Mouse (Mus musculus): ENCODE data around the gene Grifin. TPM values are rescaled to one million over a fixed set of nuclear protein-coding genes. Genes with fewer than 3 reads are reported as not detected.

Grifin gene
- polyA plus RNA-seq, 1 experiment from 2014 or later = not detected

DNA sequence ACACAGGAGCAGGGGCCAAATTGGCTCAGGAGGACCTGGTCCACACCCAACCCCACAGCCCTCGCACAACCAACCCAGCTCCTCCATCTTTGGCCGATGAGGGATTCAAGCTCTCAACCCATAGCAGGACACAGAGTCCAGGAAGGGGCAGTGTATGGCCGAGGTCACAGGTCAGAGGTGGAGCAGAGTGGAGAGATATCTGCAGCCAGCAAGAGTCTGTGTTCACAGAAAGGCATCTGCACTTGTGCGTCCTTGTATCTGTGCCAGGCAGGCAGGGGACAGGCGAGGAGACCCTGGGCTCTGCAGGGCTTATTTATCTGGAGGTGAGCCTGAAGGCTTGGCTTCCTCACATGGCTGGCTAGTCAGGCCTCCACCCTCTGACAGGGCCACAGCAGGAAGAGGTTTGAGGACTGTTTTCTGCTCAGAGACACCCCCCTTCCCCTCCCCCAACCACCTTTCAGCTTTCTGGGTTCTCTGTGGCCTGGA lies 10.6 kb upstream of the Grifin start:
- Histone ChIP-seq H3K4me1 (replicated peaks; ENCODE audit: control insufficient read depth, insufficient read depth, low read length) (peaks cover 11% of the 10 kb centered on the region), H3K4me3 (replicated peaks; ENCODE audit: low read length) (no peak overlapping the region), H3K9me3 (ENCODE audit: control insufficient read depth, low read length) (no peaks in the 10 kb centered on the region), H3K9ac (replicated peaks; ENCODE audit: low read depth, low read length) (no peak overlapping the region), H3K4me2 (ENCODE audit: low read length) (no peak overlapping the region), H3K36me3 (ENCODE audit: control insufficient read depth, insufficient read depth) (no peaks in the 10 kb centered on the region), H3K27ac (ENCODE audit: low read length) (no peak overlapping the region), H3K27me3 (replicated peaks; ENCODE audit: control insufficient read depth, insufficient read depth, low read length) (no peaks in the 10 kb centered on the region)
- WGBS = 75% methylated on average over 5 of the region's 5 CpGs
- ATAC-seq = no peak

DNA sequence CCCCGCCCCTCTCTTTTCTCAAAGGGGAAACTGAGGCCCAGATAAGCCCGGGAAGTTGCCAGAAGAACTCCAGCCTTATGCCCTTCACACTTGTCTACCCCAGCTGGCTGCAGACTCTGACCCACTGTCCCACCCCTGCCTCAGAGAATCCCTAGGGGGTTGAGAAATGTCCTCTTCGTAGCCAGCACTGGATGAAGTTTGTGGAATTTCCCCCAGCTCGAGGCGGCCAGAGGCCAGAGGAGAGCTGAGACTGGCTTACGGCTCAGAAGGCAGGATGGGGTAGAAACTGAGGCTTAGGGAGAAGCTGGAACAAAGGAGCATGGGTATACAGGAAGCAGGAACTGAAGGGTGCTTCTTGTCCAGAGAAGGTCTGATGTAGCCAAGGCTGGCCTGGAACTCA lies 7.7 kb upstream of the Grifin start:
- Histone ChIP-seq H3K27me3 (replicated peaks; ENCODE audit: control insufficient read depth, insufficient read depth, low read length) (no peaks in the 10 kb centered on the region), H3K4me1 (replicated peaks; ENCODE audit: control insufficient read depth, insufficient read depth, low read length) (0 out of 2 replicates have a peak, but pooled peaks cover 3% of the 10 kb centered on the region), H3K9ac (replicated peaks; ENCODE audit: low read depth, low read length) (no peak overlapping the region), H3K4me2 (ENCODE audit: low read length) (no peak overlapping the region), H3K36me3 (ENCODE audit: control insufficient read depth, insufficient read depth) (no peaks in the 10 kb centered on the region), H3K4me3 (replicated peaks; ENCODE audit: low read length) (no peak overlapping the region), H3K27ac (ENCODE audit: low read length) (no peak overlapping the region), H3K9me3 (ENCODE audit: control insufficient read depth, low read length) (no peaks in the 10 kb centered on the region)
- WGBS = 87% methylated on average over 6 of the region's 6 CpGs
- no peak for ATAC-seq

DNA sequence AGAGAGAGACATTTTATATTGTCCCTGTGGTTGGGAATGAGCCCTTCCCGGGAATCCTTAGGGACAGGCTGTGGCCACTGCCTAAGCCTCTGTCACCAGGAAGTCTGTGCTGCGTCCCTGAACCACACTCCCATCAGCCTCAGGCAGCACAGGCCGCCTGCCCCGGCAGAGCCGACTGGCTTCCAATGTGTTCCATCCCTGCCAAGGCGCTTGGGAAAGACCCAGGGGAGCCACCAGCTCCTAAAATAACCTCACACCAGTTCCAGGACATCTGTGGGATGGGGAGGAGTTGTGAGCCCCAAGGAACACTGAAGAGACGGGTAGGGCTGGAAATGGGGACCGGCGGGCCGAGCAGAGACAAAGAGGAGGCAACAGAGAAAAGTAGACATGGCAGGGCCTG lies 6.8 kb upstream of the Grifin start:
- Histone ChIP-seq H3K4me1 (replicated peaks; ENCODE audit: control insufficient read depth, insufficient read depth, low read length) (0 out of 2 replicates have a peak, but pooled peaks cover 6% of the 10 kb centered on the region), H3K9me3 (ENCODE audit: control insufficient read depth, low read length) (no peaks in the 10 kb centered on the region), H3K27me3 (replicated peaks; ENCODE audit: control insufficient read depth, insufficient read depth, low read length) (no peaks in the 10 kb centered on the region), H3K4me2 (ENCODE audit: low read length) (no peak overlapping the region), H3K4me3 (replicated peaks; ENCODE audit: low read length) (no peak overlapping the region), H3K36me3 (ENCODE audit: control insufficient read depth, insufficient read depth) (no peaks in the 10 kb centered on the region), H3K27ac (ENCODE audit: low read length) (no peak overlapping the region), H3K9ac (replicated peaks; ENCODE audit: low read depth, low read length) (no peak overlapping the region)
- no peak for ATAC-seq
- 60% methylated on average over 10 of the region's 10 CpGs for WGBS

DNA sequence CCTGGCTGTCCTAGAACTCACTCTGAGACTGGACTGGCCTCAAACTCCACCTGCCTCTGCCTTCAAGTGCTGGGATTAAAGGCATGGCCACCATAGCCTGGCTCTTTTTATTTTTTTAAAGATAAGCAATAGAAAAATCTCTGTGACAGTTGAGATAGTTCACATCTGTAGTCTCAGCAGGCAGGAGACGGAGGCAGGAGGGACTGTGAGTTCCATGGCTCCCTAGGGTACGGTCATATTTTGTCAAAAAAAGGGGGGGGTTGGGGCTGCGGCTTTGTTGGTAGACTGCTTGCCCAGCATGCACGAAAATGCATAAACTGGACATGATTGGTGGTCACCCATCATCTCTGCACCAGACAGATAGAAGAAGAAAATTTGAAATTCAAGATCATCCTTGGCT lies 6.3 kb upstream of the Grifin start:
- Histone ChIP-seq H3K9ac (replicated peaks; ENCODE audit: low read depth, low read length) (no peak overlapping the region), H3K4me2 (ENCODE audit: low read length) (no peak overlapping the region), H3K27me3 (replicated peaks; ENCODE audit: control insufficient read depth, insufficient read depth, low read length) (no peaks in the 10 kb centered on the region), H3K9me3 (ENCODE audit: control insufficient read depth, low read length) (no peaks in the 10 kb centered on the region), H3K36me3 (ENCODE audit: control insufficient read depth, insufficient read depth) (no peaks in the 10 kb centered on the region), H3K4me1 (replicated peaks; ENCODE audit: control insufficient read depth, insufficient read depth, low read length) (0 out of 2 replicates have a peak, but pooled peaks cover 6% of the 10 kb centered on the region), H3K27ac (ENCODE audit: low read length) (no peak overlapping the region), H3K4me3 (replicated peaks; ENCODE audit: low read length) (no peak overlapping the region)
- ATAC-seq = no peak
- WGBS = 82% methylated on average over 4 of the region's 4 CpGs

DNA sequence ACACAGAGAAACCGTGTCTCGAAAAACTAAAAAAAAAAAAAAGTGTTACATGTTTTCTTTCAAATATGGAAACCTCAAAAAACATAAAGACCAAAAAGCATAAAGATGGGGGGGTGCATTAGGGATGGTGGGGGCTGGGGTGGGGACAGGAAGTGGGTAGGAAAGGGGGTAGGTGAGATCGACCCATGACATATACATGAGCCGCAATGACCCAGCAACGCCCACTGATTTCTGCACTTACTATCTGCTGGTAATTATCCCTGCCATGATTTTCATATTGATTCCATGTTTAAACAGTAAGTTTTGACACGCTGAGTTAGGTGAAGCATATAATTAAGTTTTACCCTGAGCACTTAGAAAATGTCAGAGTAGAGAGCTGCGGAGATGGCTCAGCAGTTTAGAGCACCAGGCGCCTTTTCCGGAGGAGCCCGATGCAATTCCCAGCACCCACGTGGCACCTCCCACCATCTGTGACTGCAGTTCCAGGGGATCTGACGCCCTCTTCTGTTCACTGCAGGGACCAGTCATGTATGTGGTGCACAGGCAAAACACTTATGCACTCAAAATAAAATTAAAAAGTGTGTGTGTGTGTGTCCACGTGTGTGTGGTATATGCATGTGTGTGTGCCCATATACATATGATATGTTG lies 5.5 kb upstream of the Grifin start:
- ATAC-seq = no peak
- no peaks in the 10 kb centered on the region for H3K27me3 ChIP-seq (replicated peaks; ENCODE audit: control insufficient read depth, insufficient read depth, low read length)
- no peaks in the 10 kb centered on the region for H3K36me3 ChIP-seq (ENCODE audit: control insufficient read depth, insufficient read depth)
- H3K27ac ChIP-seq (ENCODE audit: low read length) = no peak overlapping the region
- no peak overlapping the region for H3K9ac ChIP-seq (replicated peaks; ENCODE audit: low read depth, low read length)
- H3K4me2 ChIP-seq (ENCODE audit: low read length) = no peak overlapping the region
- peaks cover 6% of the 10 kb centered on the region; the same call in 1 of the 2 replicates for H3K4me1 ChIP-seq (replicated peaks; ENCODE audit: control insufficient read depth, insufficient read depth, low read length)
- 89% methylated on average over 13 of the region's 13 CpGs for WGBS
- H3K9me3 ChIP-seq (ENCODE audit: control insufficient read depth, low read length) = no peaks in the 10 kb centered on the region
- H3K4me3 ChIP-seq (replicated peaks; ENCODE audit: low read length) = no peak overlapping the region

DNA sequence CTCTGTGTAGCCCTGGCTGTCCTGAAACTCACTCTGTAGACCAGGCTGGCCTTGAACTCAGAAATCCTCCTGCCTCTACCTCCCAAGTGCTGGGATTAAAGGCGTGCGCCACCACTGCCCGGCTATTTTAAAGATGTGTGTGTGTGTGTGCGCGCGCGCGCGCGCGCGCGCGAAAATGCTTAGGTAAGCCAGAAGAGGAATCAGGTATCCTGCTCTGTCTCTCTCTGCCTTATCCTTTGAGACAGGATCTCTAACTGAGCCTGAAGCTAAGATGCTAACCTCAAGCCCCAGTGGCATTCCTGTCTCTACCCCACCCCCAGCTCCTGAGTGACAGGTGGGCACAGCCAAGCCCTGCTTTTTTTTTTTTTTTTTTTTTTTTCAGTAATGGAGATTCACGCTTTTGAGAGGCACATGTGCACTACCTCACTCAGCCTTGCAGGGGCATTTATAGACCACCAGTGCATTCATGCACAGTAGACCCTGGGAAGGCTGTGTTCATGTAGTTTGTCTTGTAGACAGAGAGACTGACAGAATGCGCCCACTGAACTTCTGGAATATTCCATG lies 4.2 kb upstream of the Grifin start:
- H3K4me2 ChIP-seq (ENCODE audit: low read length) = no peak overlapping the region
- WGBS = 86% methylated on average over 16 of the region's 16 CpGs
- no peak for ATAC-seq
- no peaks in the 10 kb centered on the region for H3K9me3 ChIP-seq (ENCODE audit: control insufficient read depth, low read length)
- no peak overlapping the region for H3K27ac ChIP-seq (ENCODE audit: low read length)
- H3K27me3 ChIP-seq (replicated peaks; ENCODE audit: control insufficient read depth, insufficient read depth, low read length) = no peaks in the 10 kb centered on the region
- peaks cover 6% of the 10 kb centered on the region; the same call in 1 of the 2 replicates for H3K4me1 ChIP-seq (replicated peaks; ENCODE audit: control insufficient read depth, insufficient read depth, low read length)
- no peak overlapping the region for H3K9ac ChIP-seq (replicated peaks; ENCODE audit: low read depth, low read length)
- H3K36me3 ChIP-seq (ENCODE audit: control insufficient read depth, insufficient read depth) = no peaks in the 10 kb centered on the region
- H3K4me3 ChIP-seq (replicated peaks; ENCODE audit: low read length) = no peak overlapping the region

DNA sequence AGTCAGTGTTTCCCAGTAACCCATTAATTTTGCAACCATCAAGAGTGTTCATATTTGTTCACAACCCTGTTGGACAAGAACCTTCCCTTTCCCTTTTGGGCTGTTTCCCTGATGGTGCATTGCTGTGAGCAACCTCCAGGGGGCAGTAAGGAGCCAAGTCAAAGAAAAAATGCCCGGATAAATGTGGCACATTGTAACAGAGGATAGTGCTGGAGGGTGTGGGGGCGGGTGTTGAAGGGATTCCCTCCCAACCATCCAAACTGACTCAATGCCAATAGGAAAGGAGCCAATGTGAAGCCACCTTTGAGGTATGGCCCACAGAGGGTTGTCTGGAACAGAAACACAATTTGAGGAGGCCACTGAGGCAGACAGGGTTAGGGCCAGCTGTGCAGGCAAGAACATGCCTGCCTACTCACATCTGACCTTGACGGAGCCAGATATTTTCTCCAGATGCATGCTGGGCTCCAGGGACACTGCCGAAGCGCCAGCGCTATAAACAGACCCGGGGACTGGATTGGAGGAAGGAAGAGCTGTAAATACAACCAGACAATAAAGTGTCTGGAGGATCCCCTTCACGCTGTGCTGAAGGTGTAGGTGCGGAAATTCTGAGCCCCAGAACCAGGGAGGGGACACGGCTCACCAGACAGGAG lies 3.6 kb upstream of the Grifin start:
- Histone ChIP-seq H3K36me3 (ENCODE audit: control insufficient read depth, insufficient read depth) (no peaks in the 10 kb centered on the region), H3K9me3 (ENCODE audit: control insufficient read depth, low read length) (no peaks in the 10 kb centered on the region), H3K4me2 (ENCODE audit: low read length) (no peak overlapping the region), H3K27me3 (replicated peaks; ENCODE audit: control insufficient read depth, insufficient read depth, low read length) (no peaks in the 10 kb centered on the region), H3K4me3 (replicated peaks; ENCODE audit: low read length) (no peak overlapping the region), H3K9ac (replicated peaks; ENCODE audit: low read depth, low read length) (no peak overlapping the region), H3K27ac (ENCODE audit: low read length) (no peak overlapping the region), H3K4me1 (replicated peaks; ENCODE audit: control insufficient read depth, insufficient read depth, low read length) (peaks cover 6% of the 10 kb centered on the region; the same call in 1 of the 2 replicates)
- WGBS = 59% methylated on average over 10 of the region's 10 CpGs
- ATAC-seq = peak; percentile 23; the same call in 1 of the 2 replicates

DNA sequence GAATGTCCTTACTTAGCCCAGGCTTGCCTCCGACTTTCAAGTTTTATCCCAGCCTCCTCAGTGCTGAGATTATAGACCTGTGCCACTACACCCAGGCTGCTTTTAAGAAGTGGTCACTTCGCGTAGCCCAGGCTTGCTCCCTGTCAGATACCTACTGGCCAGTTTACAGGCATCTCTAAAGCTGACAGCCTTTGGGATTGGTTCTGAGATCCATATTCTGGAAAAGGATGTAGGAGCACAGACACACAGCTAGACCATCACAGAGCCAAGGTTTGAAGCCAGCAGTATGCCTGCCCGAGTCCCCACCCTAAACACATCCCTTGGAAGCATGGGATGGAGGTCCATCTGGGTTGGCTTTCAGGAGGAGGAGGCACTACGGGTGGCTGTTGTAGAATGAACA lies 2.9 kb upstream of the Grifin start:
- no peak for ATAC-seq

DNA sequence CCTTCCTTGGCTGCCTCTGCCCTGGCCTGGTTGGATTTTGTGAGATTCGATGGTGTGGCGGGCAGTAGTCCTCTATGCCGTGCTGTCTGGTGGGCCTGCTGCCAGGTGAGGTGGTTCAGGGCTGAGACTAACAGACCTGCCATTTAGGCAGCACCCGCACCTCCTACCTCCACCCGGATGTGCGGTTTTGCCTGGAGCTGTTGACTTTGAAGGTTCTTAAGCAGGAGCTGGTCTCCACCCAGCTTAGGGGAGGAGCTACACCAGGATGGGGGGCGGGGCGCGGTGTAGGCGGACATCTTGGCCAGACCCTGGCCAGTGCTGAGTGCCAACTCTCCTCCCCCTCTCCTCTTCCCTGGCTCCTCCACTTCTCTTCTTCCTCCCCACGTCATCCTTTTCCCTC lies 2.5 kb upstream of the Grifin start:
- H3K27me3 ChIP-seq (replicated peaks; ENCODE audit: control insufficient read depth, insufficient read depth, low read length) = no peaks in the 10 kb centered on the region
- no peak overlapping the region for H3K4me2 ChIP-seq (ENCODE audit: low read length)
- H3K9ac ChIP-seq (replicated peaks; ENCODE audit: low read depth, low read length) = no peak overlapping the region
- no peak overlapping the region for H3K27ac ChIP-seq (ENCODE audit: low read length)
- no peaks in the 10 kb centered on the region for H3K36me3 ChIP-seq (ENCODE audit: control insufficient read depth, insufficient read depth)
- peaks cover 6% of the 10 kb centered on the region; the same call in 1 of the 2 replicates for H3K4me1 ChIP-seq (replicated peaks; ENCODE audit: control insufficient read depth, insufficient read depth, low read length)
- ATAC-seq = no peak
- 49% methylated on average over 11 of the region's 11 CpGs for WGBS
- no peaks in the 10 kb centered on the region for H3K9me3 ChIP-seq (ENCODE audit: control insufficient read depth, low read length)
- H3K4me3 ChIP-seq (replicated peaks; ENCODE audit: low read length) = no peak overlapping the region

More for the DNA sequence above, 2.9 kb upstream of the Grifin start:
- Histone ChIP-seq H3K4me2 (ENCODE audit: low read length) (no peak overlapping the region), H3K27me3 (replicated peaks; ENCODE audit: control insufficient read depth, insufficient read depth, low read length) (no peaks in the 10 kb centered on the region), H3K36me3 (ENCODE audit: control insufficient read depth, insufficient read depth) (no peaks in the 10 kb centered on the region), H3K4me1 (replicated peaks; ENCODE audit: control insufficient read depth, insufficient read depth, low read length) (peaks cover 6% of the 10 kb centered on the region; the same call in 1 of the 2 replicates), H3K27ac (ENCODE audit: low read length) (no peak overlapping the region), H3K4me3 (replicated peaks; ENCODE audit: low read length) (no peak overlapping the region), H3K9me3 (ENCODE audit: control insufficient read depth, low read length) (no peaks in the 10 kb centered on the region), H3K9ac (replicated peaks; ENCODE audit: low read depth, low read length) (no peak overlapping the region)
- 91% methylated on average over 5 of the region's 5 CpGs for WGBS

Measured in forebrain, embryonic 16.5 days (tissue).